ENCODE assay signal across 8 mouse cellular contexts in genomic region chr3:90433381-90434020, GRCm38 (mm10). TPM values are rescaled to one million over a fixed set of nuclear protein-coding genes. Genes with fewer than 3 reads are reported as not detected.
DNase-seq lines count a peak whose midpoint lies in the region; ATAC-seq and TF ChIP-seq lines count a peak whose summit lies in the region.

Gene Ints3, minus strand, starts transcription at chr3:90433622.

- H3K4me1 ChIP-seq in MEL (ENCODE audit: control insufficient read depth in 1 of 2, insufficient read depth in 2 of 2, low read length in 2 of 2), result peaks cover 23 to 32% of the 10 kb centered on the region in 2 experiments
- peaks cover 6% of the 10 kb centered on the region; the same call in 1 of the 2 replicates for H3K4me1 ChIP-seq in cerebellum, adult 2 months (ENCODE audit: control insufficient read depth, insufficient read depth, low read length)
- H3K4me1 ChIP-seq in forebrain, postnatal 0 days (ENCODE audit: insufficient read depth), result peaks cover 10% of the 10 kb centered on the region; the same call in 1 of the 2 replicates
- H3K4me1 ChIP-seq in lung, embryonic 15.5 days, result peaks cover 33% of the 10 kb centered on the region

- peaks cover 0 to 39% of the 10 kb centered on the region in 2 experiments; a peak in 2 of 4 replicates for H3K36me3 ChIP-seq in MEL (ENCODE audit: control insufficient read depth in 1 of 2, insufficient read depth in 2 of 2, low read length in 2 of 2)
- H3K36me3 ChIP-seq in forebrain, postnatal 0 days (ENCODE audit: insufficient read depth), result peaks cover 4% of the 10 kb centered on the region; the same call in 1 of the 2 replicates
- H3K36me3 ChIP-seq in lung, embryonic 15.5 days, result 0 out of 2 replicates have a peak, but pooled peaks cover 2% of the 10 kb centered on the region

- H3K27me3 ChIP-seq in MEL (ENCODE audit: control insufficient read depth in 1 of 2, insufficient read depth in 2 of 2, low read length in 2 of 2), result no peaks in the 10 kb centered on the region
- H3K27me3 ChIP-seq in cerebellum, adult 2 months (ENCODE audit: control insufficient read depth, insufficient read depth, low read length), result no peaks in the 10 kb centered on the region
- no peaks in the 10 kb centered on the region for H3K27me3 ChIP-seq in forebrain, postnatal 0 days (ENCODE audit: insufficient read depth, low read length)
- H3K27me3 ChIP-seq in lung, embryonic 15.5 days, result no peaks in the 10 kb centered on the region

- TF ChIP-seq CTCF in MEL (IDR thresholded peaks at IDR 0.05 in 2 of 3, conservative IDR thresholded peaks at IDR 0.05 in 1 of 3; ENCODE audit: control insufficient read depth in 1 of 3, insufficient read depth in 1 of 3, low read depth in 2 of 3, low read length in 3 of 3, poor library complexity in 1 of 3, severe bottlenecking in 1 of 3), result no peak
- TF ChIP-seq CTCF in cerebellum, adult 2 months (IDR thresholded peaks at IDR 0.05; ENCODE audit: borderline replicate concordance, insufficient read depth, low read depth, low read length), result no peak
- peak; percentile 20; the same call in 1 of the 2 replicates for TF ChIP-seq CTCF in forebrain, postnatal 0 days (IDR thresholded peaks at IDR 0.05; ENCODE audit: low read depth)

- TF ChIP-seq EP300 in MEL (IDR thresholded peaks at IDR 0.05; ENCODE audit: low read depth in 1 of 2, low read length in 2 of 2), result peak in 1 of 2 experiments; percentile 33; a peak in 1 of 4 replicates

- H3K4me3 ChIP-seq in MEL (ENCODE audit: control insufficient read depth in 1 of 2, insufficient read depth in 1 of 2, low read depth in 2 of 2, low read length in 2 of 2), result peak within 1 kb of the TSS; percentile 68 to 69
- H3K4me3 ChIP-seq in cerebellum, adult 2 months (replicated peaks; ENCODE audit: insufficient read depth, low read depth, low read length), result peak within 1 kb of the TSS; percentile 91
- H3K4me3 ChIP-seq in forebrain, postnatal 0 days (ENCODE audit: low read depth, low read length), result peak within 1 kb of the TSS; percentile 76
- H3K4me3 ChIP-seq in lung, embryonic 15.5 days, result peak within 1 kb of the TSS; percentile 73

- WGBS in cerebellum, adult 2 months, result under 1% methylated on average over 52 of the region's 52 CpGs
- WGBS in forebrain, postnatal 0 days, result 2% methylated on average over 52 of the region's 52 CpGs
- WGBS in lung, embryonic 15.5 days, result under 1% methylated on average over 52 of the region's 52 CpGs

- peak within 1 kb of the TSS; percentile 98 for H3K4me2 ChIP-seq in forebrain, postnatal 0 days (ENCODE audit: low read depth)
- H3K4me2 ChIP-seq in lung, embryonic 15.5 days, result peak within 1 kb of the TSS; percentile 89

- no peaks in the 10 kb centered on the region for H3K9me3 ChIP-seq in MEL (replicated peaks; ENCODE audit: insufficient read depth, low read length)
- H3K9me3 ChIP-seq in forebrain, postnatal 0 days (ENCODE audit: low read length), result no peaks in the 10 kb centered on the region
- no peaks in the 10 kb centered on the region for H3K9me3 ChIP-seq in lung, embryonic 15.5 days

- peak; percentile 99 for ATAC-seq in forebrain, postnatal 0 days
- ATAC-seq in lung, embryonic 15.5 days (ENCODE audit: borderline replicate concordance, extremely low read depth, low FRiP score, low TSS enrichment), result peak; percentile 99

- TF ChIP-seq POLR2A in MEL (IDR thresholded peaks at IDR 0.05; ENCODE audit: control insufficient read depth in 1 of 2, insufficient read depth in 1 of 2, low read depth in 1 of 2, low read length in 2 of 2, poor library complexity in 1 of 2), result peak; percentile 28 to 99
- TF ChIP-seq POLR2A in cerebellum, adult 2 months (IDR thresholded peaks at IDR 0.05; ENCODE audit: borderline replicate concordance, insufficient read depth, low read length), result peak; percentile 81

- no peak for TF ChIP-seq RAD21 in MEL (IDR thresholded peaks at IDR 0.05; ENCODE audit: low read depth, low read length)

- H3K79me2 ChIP-seq in MEL (ENCODE audit: control insufficient read depth, insufficient read depth, low read length, poor library complexity), result peaks cover 18% of the 10 kb centered on the region

- peak; percentile 100 for DNase-seq in MEL (ENCODE audit: low read depth, low spot score)
- DNase-seq in cerebellum, adult 2 months, result peak; percentile 100
- peak; percentile 99 for DNase-seq in forebrain, postnatal 0 days
- peak; percentile 100 for DNase-seq in heart, postnatal 4 days
- peak; percentile 100 for DNase-seq in layer of hippocampus, adult 8-10 months (ENCODE audit: low spot score in 2 of 2)
- DNase-seq in ovary, adult 18-20 months (ENCODE audit: low spot score), result peak; percentile 100
- DNase-seq in thymus, postnatal 0 days (ENCODE audit: low spot score), result peak; percentile 98

- peak within 1 kb of the TSS; percentile 84 for H3K9ac ChIP-seq in MEL (ENCODE audit: control insufficient read depth, low read depth, low read length, poor library complexity, severe bottlenecking)
- H3K9ac ChIP-seq in forebrain, postnatal 0 days, result peak within 1 kb of the TSS; percentile 96
- H3K9ac ChIP-seq in lung, embryonic 15.5 days, result peak within 1 kb of the TSS; percentile 89

- peak within 1 kb of the TSS; percentile 90 for H3K27ac ChIP-seq in MEL (ENCODE audit: control insufficient read depth, low read depth, low read length)
- H3K27ac ChIP-seq in cerebellum, adult 2 months (ENCODE audit: insufficient read depth, low read length), result peak within 1 kb of the TSS; percentile 93
- peak within 1 kb of the TSS; percentile 96 for H3K27ac ChIP-seq in forebrain, postnatal 0 days (ENCODE audit: low read depth, low read length)
- H3K27ac ChIP-seq in lung, embryonic 15.5 days, result peak within 1 kb of the TSS; percentile 98

TF ChIP-seq in MEL, 35 proteins besides CTCF, POLR2A, EP300 and RAD21 (continues in another document):
- TF ChIP-seq USF2 (IDR thresholded peaks at IDR 0.05; ENCODE audit: borderline replicate concordance in 1 of 2, insufficient read depth in 1 of 2, low read depth in 1 of 2, low read length in 2 of 2) (no peak), MEF2A (IDR thresholded peaks at IDR 0.05; ENCODE audit: extremely low read depth, insufficient replicate concordance, low read depth, low read length, poor library complexity, severe bottlenecking) (no peak), GABPA (IDR thresholded peaks at IDR 0.05; ENCODE audit: low read depth, low read length) (no peak), ZNF384 (IDR thresholded peaks at IDR 0.05; ENCODE audit: low read depth, low read length) (no peak), CHD2 (IDR thresholded peaks at IDR 0.05; ENCODE audit: low read length) (no peak; the same call in 1 of the 2 replicates), E2F4 (IDR thresholded peaks at IDR 0.05; ENCODE audit: borderline replicate concordance, low read depth, low read length) (peak; percentile 92; the same call in 1 of the 2 replicates), JUND (IDR thresholded peaks at IDR 0.05; ENCODE audit: low read depth, low read length) (no peak), KAT2A (conservative IDR thresholded peaks at IDR 0.05; ENCODE audit: low read depth, low read length) (peak; percentile 69; the same call in 1 of the 2 replicates), ELF1 (IDR thresholded peaks at IDR 0.05; ENCODE audit: low read depth, low read length) (peak; percentile 98), HCFC1 (IDR thresholded peaks at IDR 0.05; ENCODE audit: low read depth, low read length) (peak; percentile 85), ZKSCAN1 (IDR thresholded peaks at IDR 0.05; ENCODE audit: low read depth, low read length) (no peak), ETS1 (IDR thresholded peaks at IDR 0.05; ENCODE audit: low read depth, low read length) (peak; percentile 56; the same call in 1 of the 2 replicates), MYC (IDR thresholded peaks at IDR 0.05; ENCODE audit: low read depth, low read length) (peak; percentile 94), POLR2AphosphoS5 (IDR thresholded peaks at IDR 0.05; ENCODE audit: borderline replicate concordance, low read depth, low read length) (no peak; the same call in 1 of the 2 replicates), POLR2AphosphoS2 (IDR thresholded peaks at IDR 0.05; ENCODE audit: low read length) (peak; percentile 97), MAX (IDR thresholded peaks at IDR 0.05; ENCODE audit: low read length) (peak; percentile 80), BHLHE40 (IDR thresholded peaks at IDR 0.05; ENCODE audit: borderline replicate concordance, low read depth, low read length) (no peak), TBP (IDR thresholded peaks at IDR 0.05; ENCODE audit: low read depth, low read length) (peak; percentile 89), SMC3 (IDR thresholded peaks at IDR 0.05; ENCODE audit: low read depth, low read length) (no peak), MXI1 (IDR thresholded peaks at IDR 0.05; ENCODE audit: low read depth, low read length) (peak; percentile 81), ZC3H11A (IDR thresholded peaks at IDR 0.05; ENCODE audit: low read depth, low read length) (no peak), NELFE (IDR thresholded peaks at IDR 0.05; ENCODE audit: low read depth, low read length) (peak; percentile 99), MAZ (IDR thresholded peaks at IDR 0.05; ENCODE audit: low read depth, low read length) (no peak), TAL1 (IDR thresholded peaks at IDR 0.05; ENCODE audit: low read length) (no peak), USF1 (IDR thresholded peaks at IDR 0.05; ENCODE audit: low read depth, low read length) (0 out of 2 replicates have a peak, but pooled peaks have one; percentile 44), MYB (IDR thresholded peaks at IDR 0.05; ENCODE audit: low read depth, low read length) (no peak), TCF12 (IDR thresholded peaks at IDR 0.05; ENCODE audit: low read depth, low read length) (no peak; the same call in 1 of the 2 replicates), UBTF (IDR thresholded peaks at IDR 0.05; ENCODE audit: borderline replicate concordance, insufficient read depth, low read depth, low read length) (no peak), GATA1 (IDR thresholded peaks at IDR 0.05; ENCODE audit: low read depth, low read length) (no peak), CHD1 (IDR thresholded peaks at IDR 0.05; ENCODE audit: low read depth, low read length) (peak; percentile 93; the same call in 1 of the 2 replicates)

RNA-seq across cellular contexts. Expression of gene Ints3, which starts in this region (rescaled TPM):
- total RNA-seq in MEL (2012; rRNA removed), result 55.9 and 58.5 TPM in 2 replicates
- polyA plus RNA-seq in MEL (2012; ENCODE audit: insufficient read depth in 1 of 2, insufficient read length in 2 of 2, low read depth in 1 of 2, low replicate concordance in 2 of 2, missing spikeins in 1 of 2), result 100 to 1,000 TPM; 101 to 115 TPM
- 48.5 and 51.4 TPM in 2 replicates for polyA plus RNA-seq in cerebellum, adult 2 months (2012; rRNA removed)
- 49.7 and 51.5 TPM in 2 replicates for total RNA-seq in forebrain, postnatal 0 days (2014; rRNA removed)
- 16.0 and 20.6 TPM in 2 replicates for polyA plus RNA-seq in forebrain, postnatal 0 days (2015; fragmentation: Nextera tagmentation; extraction: Ambion mirVana)
- total RNA-seq in heart, postnatal 4 days (2021), result 10 to 100 TPM; 24.1 to 28.6 TPM
- total RNA-seq in layer of hippocampus, adult 8-10 months (2022), result 10 to 100 TPM; 56.4 to 85.0 (median 73.0) TPM
- polyA plus RNA-seq in lung, embryonic 15.5 days (2015; fragmentation: Nextera tagmentation; extraction: Ambion mirVana), result 30.8 and 33.3 TPM in 2 replicates
- polyA plus RNA-seq in thymus, postnatal 0 days (2015; fragmentation: Nextera tagmentation; extraction: Ambion mirVana), result 14.5 and 15.7 TPM in 2 replicates

Comparison
In these comparisons a context has a peak if more than half of its experiments do, and no peak if none do; other contexts are left out.
1. Peak in every context shown above with its lines: DNase-seq, ATAC-seq, H3K4me3 ChIP-seq and H3K27ac ChIP-seq.